Mouse (Mus musculus) testis, adult 2 months (tissue): ENCODE data around the gene Kcnip1. TPM values are rescaled to one million over a fixed set of nuclear protein-coding genes. Genes with fewer than 3 reads are reported as not detected.
A peak's percentile ranks its signal among the peaks of the same experiment; 100 is the strongest.

Experiments
- H3K27ac ChIP-seq: fragments of 200-500 bp; 2 replicates; pipeline ENCODE4 v1.5.1; 2012; ENCODE audit warnings: low read depth, low read length; ENCODE audit not compliant: control insufficient read depth, insufficient read depth
- H3K27me3 ChIP-seq: fragments of 200-500 bp; 2 replicates; pipeline ENCODE4 v1.6.1; 2012; ENCODE audit warnings: mild to moderate bottlenecking, low read length, moderate library complexity; ENCODE audit not compliant: control insufficient read depth, insufficient read depth
- H3K36me3 ChIP-seq: fragments of 200-500 bp; 2 replicates; pipeline ENCODE4 v1.6.1; 2012; ENCODE audit warnings: mild to moderate bottlenecking, low read length; ENCODE audit not compliant: control insufficient read depth, insufficient read depth
- H3K4me1 ChIP-seq: fragments of 200-500 bp; 2 replicates; pipeline ENCODE4 v1.6.1; 2012; ENCODE audit warnings: low read length; ENCODE audit not compliant: control insufficient read depth, insufficient read depth
- H3K4me3 ChIP-seq: fragments of 200-500 bp; 2 replicates; pipeline ENCODE4 v1.5.1; 2012; ENCODE audit warnings: low read depth, mild to moderate bottlenecking, low read length, moderate library complexity, mixed read lengths; ENCODE audit not compliant: control insufficient read depth
- CTCF ChIP-seq: fragments of 200-500 bp; IDR thresholded peaks from 2 replicates; pipeline ENCODE4 v1.5.1; 2012; ENCODE audit warnings: low read depth, mild to moderate bottlenecking, inconsistent platforms, low read length, moderate library complexity; ENCODE audit not compliant: control insufficient read depth, insufficient read depth, insufficient replicate concordance
- POLR2A ChIP-seq: fragments of 200-500 bp; IDR thresholded peaks from 2 replicates; pipeline ENCODE4 v1.6.1; 2012; ENCODE audit warnings: low read depth, mild to moderate bottlenecking, inconsistent platforms, low read length, moderate library complexity; ENCODE audit not compliant: control insufficient read depth
- polyA plus RNA-seq: library from polyadenylated mRNA; depleted of rRNA; stranded (reverse); fragments of >200 nt; gene quantifications from 2 replicates; pipeline ENCODE4 v1.2.3, GENCODE M21; 2012

Kcnip1 gene
- polyA plus RNA-seq, 1 experiment, result 1.6 TPM

GRCm38 (mm10) chr11:33751503-33751902, 241.4 kb downstream of the Kcnip1 start:
- Histone ChIP-seq H3K4me1 (peaks cover 2% of the 10 kb centered on the region; the same call in 1 of the 2 replicates), H3K27ac (no peak overlapping the region), H3K27me3 (no peaks in the 10 kb centered on the region), H3K36me3 (no peaks in the 10 kb centered on the region), H3K4me3 (no peak overlapping the region)
- TF ChIP-seq CTCF (no peak), POLR2A (no peak)

- H3K27me3 ChIP-seq, result no peaks in the 10 kb centered on the region
- TF ChIP-seq POLR2A (no peak), CTCF (peak; percentile 92)
- H3K27ac ChIP-seq, result no peak overlapping the region
- no peaks in the 10 kb centered on the region for H3K36me3 ChIP-seq
- peaks cover 2% of the 10 kb centered on the region; the same call in 1 of the 2 replicates for H3K4me1 ChIP-seq
- no peak overlapping the region for H3K4me3 ChIP-seq
These were observed 243.0 kb downstream of the Kcnip1 start for GRCm38 (mm10) chr11:33749979-33750378.

GRCm38 (mm10) chr11:33749408-33749807, 243.5 kb downstream of the Kcnip1 start:
- H3K4me3 ChIP-seq, result no peak overlapping the region
- no peak overlapping the region for H3K27ac ChIP-seq
- H3K36me3 ChIP-seq, result no peaks in the 10 kb centered on the region
- no peak for TF ChIP-seq POLR2A
- TF ChIP-seq CTCF, result peak; percentile 70; the same call in 1 of the 2 replicates
- H3K4me1 ChIP-seq, result peaks cover 2% of the 10 kb centered on the region; the same call in 1 of the 2 replicates
- H3K27me3 ChIP-seq, result no peaks in the 10 kb centered on the region

GRCm38 (mm10) chr11:33748754-33749153, 244.2 kb downstream of the Kcnip1 start:
- Histone ChIP-seq H3K36me3 (no peaks in the 10 kb centered on the region), H3K4me3 (no peak overlapping the region), H3K27me3 (no peaks in the 10 kb centered on the region), H3K27ac (no peak overlapping the region), H3K4me1 (peaks cover 2% of the 10 kb centered on the region; the same call in 1 of the 2 replicates)
- TF ChIP-seq CTCF (no peak), POLR2A (no peak)

- H3K4me1 ChIP-seq, result peaks cover 2% of the 10 kb centered on the region; the same call in 1 of the 2 replicates
- no peak for TF ChIP-seq CTCF
- TF ChIP-seq POLR2A, result no peak
- H3K36me3 ChIP-seq, result no peaks in the 10 kb centered on the region
- H3K27me3 ChIP-seq, result no peaks in the 10 kb centered on the region
- H3K27ac ChIP-seq, result no peak overlapping the region
- H3K4me3 ChIP-seq, result no peak overlapping the region
These were observed 245.5 kb downstream of the Kcnip1 start for GRCm38 (mm10) chr11:33747402-33747955.

- Histone ChIP-seq H3K27ac (no peak overlapping the region), H3K36me3 (no peaks in the 10 kb centered on the region), H3K4me1 (peaks cover 2% of the 10 kb centered on the region; the same call in 1 of the 2 replicates), H3K27me3 (no peaks in the 10 kb centered on the region), H3K4me3 (no peak overlapping the region)
- no peak for TF ChIP-seq CTCF
- TF ChIP-seq POLR2A, result no peak
These were observed 246.6 kb downstream of the Kcnip1 start for GRCm38 (mm10) chr11:33746402-33746801.

GRCm38 (mm10) chr11:33745821-33746329, 247.1 kb downstream of the Kcnip1 start:
- peaks cover 2% of the 10 kb centered on the region; the same call in 1 of the 2 replicates for H3K4me1 ChIP-seq
- H3K27ac ChIP-seq, result no peak overlapping the region

GRCm38 (mm10) chr11:33744429-33744828, 248.5 kb downstream of the Kcnip1 start:
- no peak overlapping the region for H3K27ac ChIP-seq
- TF ChIP-seq CTCF (no peak), POLR2A (no peak)
- no peaks in the 10 kb centered on the region for H3K27me3 ChIP-seq
- H3K36me3 ChIP-seq, result no peaks in the 10 kb centered on the region
- H3K4me3 ChIP-seq, result no peak overlapping the region
- no peaks in the 10 kb centered on the region; the same call in 1 of the 2 replicates for H3K4me1 ChIP-seq

More at GRCm38 (mm10) chr11:33745821-33746329, 247.1 kb downstream of the Kcnip1 start:
- Histone ChIP-seq H3K36me3 (no peaks in the 10 kb centered on the region), H3K27me3 (no peaks in the 10 kb centered on the region), H3K4me3 (no peak overlapping the region)
- TF ChIP-seq POLR2A, result no peak
- no peak for TF ChIP-seq CTCF
